Mouse (Mus musculus) heart, embryonic 15.5 days (tissue): ENCODE data around the gene Zbtb9. TPM values are rescaled to one million over a fixed set of nuclear protein-coding genes. Genes with fewer than 3 reads are reported as not detected.
"Not testable (repeated sequence)": the region's sequence is repeated elsewhere in the genome, so short reads cannot be mapped to it uniquely, and the experiment has no call there.

Experiments
- ATAC-seq: fragments of 200-750 bp; cut with Nextera tagmentation; replicated peaks from 2 replicates; pipeline ENCODE4 v1.8.0; 2017; ENCODE audit warnings: low read depth, moderate TSS enrichment; ENCODE audit not compliant: insufficient number of reproducible peaks, insufficient read depth, low FRiP score
- H3K27ac ChIP-seq: fragments of 300-500 bp; sonication (generic); 2 replicates; pipeline ENCODE4 v1.5.1; 2015; ENCODE audit warnings: mild to moderate bottlenecking, inconsistent platforms
- H3K27me3 ChIP-seq: fragments of 300-500 bp; sonication (generic); 2 replicates; pipeline ENCODE4 v1.6.1; 2015; ENCODE audit warnings: inconsistent platforms
- H3K36me3 ChIP-seq: fragments of 300-500 bp; sonication (generic); 2 replicates; pipeline ENCODE4 v1.6.1; 2015; ENCODE audit warnings: mild to moderate bottlenecking, inconsistent platforms
- H3K4me1 ChIP-seq: fragments of 300-500 bp; sonication (generic); replicated peaks from 2 replicates; pipeline ENCODE4 v1.6.1; 2015; ENCODE audit warnings: inconsistent platforms
- H3K4me2 ChIP-seq: fragments of 300-500 bp; sonication (generic); 2 replicates; pipeline ENCODE4 v1.6.1; 2015; ENCODE audit warnings: inconsistent platforms, mild to moderate bottlenecking, moderate library complexity
- H3K4me3 ChIP-seq: fragments of 300-500 bp; sonication (generic); 2 replicates; pipeline ENCODE4 v1.5.1; 2015; ENCODE audit warnings: mild to moderate bottlenecking, inconsistent platforms
- H3K9ac ChIP-seq: fragments of 300-500 bp; sonication (generic); 2 replicates; pipeline ENCODE4 v1.6.1; 2015; ENCODE audit warnings: mild to moderate bottlenecking, inconsistent platforms
- H3K9me3 ChIP-seq: fragments of 300-500 bp; sonication (generic); replicated peaks from 2 replicates; pipeline ENCODE4 v1.6.1; 2016; ENCODE audit warnings: inconsistent platforms
- WGBS: fragments of 180-500 bp; shearing (Covaris S2); methylation state at CpG from one replicate; pipeline ENCODE4 v1.1.7; 2015; ENCODE audit warnings: mixed read lengths; 5-methylcytosine and 5-hydroxymethylcytosine counted together
- polyA plus RNA-seq: library from polyadenylated mRNA; unstranded; fragments of >200 nt; fragmentation: Nextera tagmentation; extraction: Ambion mirVana; gene quantifications from 2 replicates; pipeline ENCODE4 v1.2.1, GENCODE M21; 2015

The Zbtb9 gene
- 8.3 and 10.2 TPM in 2 replicates for polyA plus RNA-seq

GRCm38 (mm10) chr17:26972703-26973574 is at the start of gene Zbtb9:
TSS of gene Zbtb9 (plus strand) at chr17:26973167.
- Histone ChIP-seq H3K4me1 (peaks cover 38% of the 10 kb centered on the region), H3K27ac (peak within 1 kb of the TSS; percentile 86), H3K9me3 (no peaks in the 10 kb centered on the region), H3K27me3 (no peaks in the 10 kb centered on the region), H3K4me3 (peak within 1 kb of the TSS; percentile 90), H3K4me2 (peak within 1 kb of the TSS; percentile 90), H3K36me3 (peaks cover 18% of the 10 kb centered on the region), H3K9ac (peak within 1 kb of the TSS; percentile 88)
- WGBS = under 1% methylated on average over 75 of the region's 75 CpGs
- ATAC-seq = peak; percentile 98

- H3K4me1 ChIP-seq, H3K9ac ChIP-seq, H3K27ac ChIP-seq, ATAC-seq, H3K9me3 ChIP-seq, H3K4me3 ChIP-seq, H3K4me2 ChIP-seq, H3K27me3 ChIP-seq: not testable (repeated sequence)
- peaks cover 58% of the 10 kb centered on the region for H3K36me3 ChIP-seq
- WGBS = 93% methylated on average over 9 of the region's 9 CpGs
Observed at GRCm38 (mm10) chr17:26925414-26925813, 47.6 kb upstream of the Zbtb9 start.

DNA sequence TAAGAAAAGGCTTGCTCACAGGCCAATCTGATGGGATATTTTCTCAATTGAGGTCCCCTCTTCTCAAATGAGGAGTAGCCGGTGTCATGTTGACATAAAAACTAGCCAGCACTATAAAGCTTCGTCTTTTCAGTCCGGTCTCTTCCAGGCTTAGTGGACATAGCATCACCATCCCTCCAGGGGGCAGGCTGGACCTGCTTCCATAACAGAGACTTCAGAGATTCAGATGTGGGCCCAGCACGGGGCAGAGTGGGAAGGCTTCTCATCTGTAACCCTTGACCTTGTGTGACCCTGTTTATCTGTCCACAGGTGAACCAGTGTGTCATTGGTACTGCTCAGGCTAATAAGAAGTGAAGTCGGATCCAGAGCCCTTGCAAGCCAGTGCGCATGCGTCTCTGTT is 41.2 kb upstream of the Zbtb9 start:
- peaks cover 51% of the 10 kb centered on the region for H3K36me3 ChIP-seq
- 66% methylated on average over 7 of the region's 7 CpGs for WGBS
- not testable (repeated sequence) for ATAC-seq, H3K4me3 ChIP-seq, H3K4me2 ChIP-seq, H3K9me3 ChIP-seq, H3K27ac ChIP-seq, H3K9ac ChIP-seq, H3K27me3 ChIP-seq
- peaks cover 20% of the 10 kb centered on the region for H3K4me1 ChIP-seq

GRCm38 (mm10) chr17:26932839-26933398 is 40.0 kb upstream of the Zbtb9 start, which contains the start of gene Phf1:
TSS of gene Phf1 (plus strand) at chr17:26933052.
- peak; percentile 86 for ATAC-seq
- H3K4me2 ChIP-seq = peak within 1 kb of the TSS; percentile 92
- H3K9me3 ChIP-seq = no peaks in the 10 kb centered on the region
- H3K27me3 ChIP-seq = no peaks in the 10 kb centered on the region
- H3K4me3 ChIP-seq = peak within 1 kb of the TSS; percentile 71
- H3K27ac ChIP-seq = peak within 1 kb of the TSS; percentile 92
- peak within 1 kb of the TSS; percentile 82 for H3K9ac ChIP-seq
- peaks cover 51% of the 10 kb centered on the region for H3K36me3 ChIP-seq
- H3K4me1 ChIP-seq = peaks cover 27% of the 10 kb centered on the region
- 0% methylated on average over 42 of the region's 43 CpGs for WGBS

DNA sequence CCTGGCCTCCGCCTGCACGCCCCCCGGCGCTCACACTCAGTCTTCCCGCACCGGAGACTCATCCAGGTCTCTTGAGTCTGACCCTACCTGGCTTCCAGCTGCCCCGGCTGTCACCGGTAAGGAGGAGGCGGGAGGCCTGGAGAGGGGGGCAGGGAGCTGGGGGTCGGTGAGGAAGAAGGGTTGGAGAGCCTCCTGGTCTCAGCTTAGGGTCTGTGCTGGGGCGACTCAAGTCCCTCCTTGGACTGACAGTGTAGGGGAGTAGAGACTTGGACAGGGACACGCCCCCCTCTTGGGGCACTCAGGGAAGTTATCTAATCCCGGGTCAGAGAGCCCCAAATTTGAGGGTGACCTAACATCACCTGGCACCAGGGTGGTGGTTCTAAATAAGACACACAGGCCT is 39.5 kb upstream of the Zbtb9 start:
- Histone ChIP-seq H3K27me3 (no peaks in the 10 kb centered on the region), H3K36me3 (peaks cover 51% of the 10 kb centered on the region), H3K9ac (peak overlapping the region; percentile 82), H3K4me1 (peaks cover 32% of the 10 kb centered on the region), H3K4me2 (peak overlapping the region; percentile 92), H3K9me3 (no peaks in the 10 kb centered on the region), H3K4me3 (peak overlapping the region; percentile 71), H3K27ac (peak overlapping the region; percentile 92)
- peak; percentile 20 for ATAC-seq
- WGBS = 5% methylated on average over 13 of the region's 13 CpGs

GRCm38 (mm10) chr17:26933885-26934827 is 38.8 kb upstream of the Zbtb9 start:
- Histone ChIP-seq H3K9me3 (no peaks in the 10 kb centered on the region), H3K36me3 (peaks cover 45% of the 10 kb centered on the region), H3K27ac (no peak overlapping the region), H3K4me2 (peak overlapping the region; percentile 92), H3K4me3 (peak overlapping the region; percentile 71), H3K27me3 (no peaks in the 10 kb centered on the region), H3K4me1 (peaks cover 37% of the 10 kb centered on the region), H3K9ac (peak overlapping the region; percentile 82)
- no peak for ATAC-seq
- WGBS = 76% methylated on average over 16 of the region's 16 CpGs

DNA sequence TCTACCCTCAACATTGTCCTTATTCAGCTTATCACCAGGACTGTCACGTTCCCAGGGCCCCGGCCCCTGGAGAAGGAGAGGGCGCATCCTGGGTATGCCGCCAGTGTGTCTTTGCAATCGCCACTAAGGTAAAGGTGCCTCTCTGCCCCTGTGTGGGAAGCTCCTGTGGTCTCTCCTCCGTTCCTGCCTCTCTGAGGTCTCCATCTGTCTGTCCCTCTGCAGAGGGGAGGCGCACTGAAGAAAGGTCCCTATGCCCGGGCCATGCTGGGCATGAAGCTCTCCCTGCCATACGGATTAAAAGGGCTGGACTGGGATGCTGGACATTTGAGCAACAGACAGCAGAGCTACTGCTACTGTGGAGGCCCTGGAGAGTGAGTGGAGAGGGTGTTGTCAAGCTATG is 37.9 kb upstream of the Zbtb9 start:
- Histone ChIP-seq H3K4me3 (no peak overlapping the region), H3K4me1 (peaks cover 40% of the 10 kb centered on the region), H3K9ac (no peak overlapping the region), H3K27ac (no peak overlapping the region), H3K4me2 (no peak overlapping the region), H3K36me3 (peaks cover 36% of the 10 kb centered on the region), H3K27me3 (no peaks in the 10 kb centered on the region), H3K9me3 (no peaks in the 10 kb centered on the region)
- ATAC-seq = no peak
- 91% methylated on average over 9 of the region's 9 CpGs for WGBS

DNA sequence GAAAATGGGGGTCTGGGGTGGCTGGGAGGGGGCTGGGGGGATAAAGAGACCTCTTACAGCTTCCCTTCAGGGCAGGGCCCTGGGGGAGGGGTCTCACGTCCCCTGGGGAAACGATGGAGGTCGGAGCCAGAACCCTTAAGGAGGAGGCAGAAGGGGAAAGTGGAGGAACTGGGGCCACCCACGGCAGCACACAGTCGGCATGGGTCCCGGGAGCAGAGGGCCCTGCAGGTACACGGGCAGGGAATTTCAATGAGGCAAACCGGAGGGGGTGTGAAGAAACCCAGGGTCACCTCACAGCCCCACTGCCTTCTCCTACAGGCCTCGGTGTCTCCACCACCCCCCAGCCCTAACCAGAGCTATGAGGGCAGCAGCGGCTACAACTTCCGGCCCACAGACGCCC is 36.5 kb upstream of the Zbtb9 start:
- Histone ChIP-seq H3K9me3 (no peaks in the 10 kb centered on the region), H3K4me3 (no peak overlapping the region), H3K4me1 (peaks cover 52% of the 10 kb centered on the region), H3K9ac (no peak overlapping the region), H3K4me2 (no peak overlapping the region), H3K27ac (no peak overlapping the region), H3K27me3 (no peaks in the 10 kb centered on the region), H3K36me3 (peaks cover 31% of the 10 kb centered on the region)
- ATAC-seq = no peak
- 75% methylated on average over 12 of the region's 12 CpGs for WGBS

- 83% methylated on average over 15 of the region's 15 CpGs for WGBS
- Histone ChIP-seq H3K36me3 (peaks cover 31% of the 10 kb centered on the region), H3K9ac (no peak overlapping the region), H3K9me3 (no peaks in the 10 kb centered on the region), H3K4me2 (peak overlapping the region; percentile 89; the same call in 1 of the 2 replicates), H3K4me1 (peaks cover 56% of the 10 kb centered on the region), H3K27me3 (no peaks in the 10 kb centered on the region), H3K27ac (no peak overlapping the region), H3K4me3 (no peak overlapping the region)
- ATAC-seq = no peak
Observed at GRCm38 (mm10) chr17:26936921-26937695, 35.9 kb upstream of the Zbtb9 start.

GRCm38 (mm10) chr17:26937883-26938695 is 34.9 kb upstream of the Zbtb9 start:
- Histone ChIP-seq H3K27me3 (no peaks in the 10 kb centered on the region), H3K4me2 (peak overlapping the region; percentile 89), H3K9me3 (no peaks in the 10 kb centered on the region), H3K9ac (peak overlapping the region; percentile 70), H3K36me3 (peaks cover 31% of the 10 kb centered on the region), H3K4me1 (peaks cover 49% of the 10 kb centered on the region), H3K4me3 (peak overlapping the region; percentile 64), H3K27ac (peak overlapping the region; percentile 87)
- 47% methylated on average over 16 of the region's 16 CpGs for WGBS
- no peak for ATAC-seq
